Mouse (Mus musculus) heart, embryonic 14.5 days (tissue): ENCODE measurements around the gene Cplx2. TPM values are rescaled to one million over a fixed set of nuclear protein-coding genes. Genes with fewer than 3 reads are reported as not detected.
A peak's percentile ranks its signal among the peaks of the same experiment; 100 is the strongest.

Source experiments
- ATAC-seq: fragments of 200-750 bp; cut with Nextera tagmentation; 2 replicates; pipeline ENCODE4 v1.8.0; 2017; ENCODE audit warnings: low read depth, moderate TSS enrichment; ENCODE audit not compliant: insufficient number of reproducible peaks, insufficient read depth, low FRiP score
- H3K27ac ChIP-seq, 2 experiments: fragments of 200-500 bp in 1 of 2; fragments of 300-500 bp in 1 of 2; sonication (generic) in 1 of 2; replicated peaks in 1 of 2; 2 replicates each; pipeline ENCODE4 v1.5.1; 2012 to 2014; ENCODE audit warnings: low read depth in 2 of 2, low read length in 2 of 2, control low read depth in 1 of 2, mild to moderate bottlenecking in 1 of 2, mixed read lengths in 1 of 2; ENCODE audit not compliant: control insufficient read depth in 1 of 2, insufficient read depth in 1 of 2
- H3K27me3 ChIP-seq: fragments of 300-500 bp; sonication (generic); 2 replicates; pipeline ENCODE4 v1.6.1; 2014; ENCODE audit warnings: mild to moderate bottlenecking, low read length, control low read depth; ENCODE audit not compliant: control insufficient read depth, insufficient read depth
- H3K36me3 ChIP-seq: fragments of 300-500 bp; sonication (generic); 2 replicates; pipeline ENCODE4 v1.6.1; 2014; ENCODE audit warnings: mild to moderate bottlenecking, control low read depth, low read length, mixed read lengths; ENCODE audit not compliant: control insufficient read depth, insufficient read depth
- H3K4me1 ChIP-seq, 2 experiments: fragments of 200-500 bp in 1 of 2; fragments of 300-500 bp in 1 of 2; sonication (generic) in 1 of 2; 2 replicates each; pipeline ENCODE4 v1.6.1; 2012 to 2014; ENCODE audit warnings: low read length in 2 of 2, control low read depth in 1 of 2, mixed read lengths in 1 of 2; ENCODE audit not compliant: control insufficient read depth in 2 of 2, insufficient read depth in 2 of 2
- H3K4me2 ChIP-seq: fragments of 300-500 bp; sonication (generic); 2 replicates; pipeline ENCODE4 v1.6.1; 2014; ENCODE audit warnings: mild to moderate bottlenecking, low read length
- H3K4me3 ChIP-seq, 2 experiments: fragments of 200-500 bp in 1 of 2; fragments of 300-500 bp in 1 of 2; sonication (generic) in 1 of 2; 2 replicates each; pipeline ENCODE4 v1.5.1; 2012 to 2014; ENCODE audit warnings: low read length in 2 of 2, mild to moderate bottlenecking in 2 of 2, control low read depth in 1 of 2, low read depth in 1 of 2, moderate library complexity in 1 of 2; ENCODE audit not compliant: control insufficient read depth in 1 of 2, insufficient read depth in 1 of 2
- H3K9ac ChIP-seq: fragments of 300-500 bp; sonication (generic); 2 replicates; pipeline ENCODE4 v1.6.1; 2014; ENCODE audit warnings: mild to moderate bottlenecking, low read length
- H3K9me3 ChIP-seq: fragments of 300-500 bp; sonication (generic); 2 replicates; pipeline ENCODE4 v1.6.1; 2016; ENCODE audit warnings: low read length, control low read depth; ENCODE audit not compliant: control insufficient read depth
- WGBS: fragments of 180-500 bp; shearing (Covaris S2); extraction: QIAGEN DNeasy Blood & Tissue Kit; methylation state at CpG from one replicate; pipeline ENCODE4 v1.1.7; 2014; 5-methylcytosine and 5-hydroxymethylcytosine counted together
- polyA plus RNA-seq: library from polyadenylated mRNA; unstranded; fragments of >200 nt; fragmentation: Nextera tagmentation; extraction: Ambion mirVana; gene quantifications from 2 replicates; pipeline ENCODE4 v1.2.1, GENCODE M21; 2014

The Cplx2 gene
- polyA plus RNA-seq, 1 experiment from 2014 or later, result 3.3 TPM

- no peak for ATAC-seq
- H3K27me3 ChIP-seq, result no peaks in the 10 kb centered on the region
- no peak overlapping the region for H3K9ac ChIP-seq
- peaks cover 5% of the 10 kb centered on the region in 2 experiments; a peak in 3 of 4 replicates for H3K4me1 ChIP-seq
- no peaks in the 10 kb centered on the region for H3K36me3 ChIP-seq
- no peak overlapping the region for H3K4me2 ChIP-seq
- no peaks in the 10 kb centered on the region for H3K9me3 ChIP-seq
- WGBS, result 82% methylated on average over 8 of the region's 8 CpGs
- no peak overlapping the region for H3K4me3 ChIP-seq
- H3K27ac ChIP-seq, result no peak overlapping the region
Measured at GRCm38 (mm10) chr13:54381396-54381795, 10.2 kb downstream of the Cplx2 start.

- Histone ChIP-seq H3K9ac (no peak overlapping the region), H3K9me3 (no peaks in the 10 kb centered on the region), H3K27me3 (no peaks in the 10 kb centered on the region), H3K4me2 (no peak overlapping the region), H3K4me1 (peaks cover 5% of the 10 kb centered on the region in 2 experiments; a peak in 3 of 4 replicates), H3K4me3 (no peak overlapping the region), H3K36me3 (no peaks in the 10 kb centered on the region), H3K27ac (no peak overlapping the region)
- 60% methylated on average over 5 of the region's 5 CpGs for WGBS
- ATAC-seq, result no peak
Measured at GRCm38 (mm10) chr13:54383531-54383930, 12.4 kb downstream of the Cplx2 start.

GRCm38 (mm10) chr13:54384518-54384917, 13.4 kb downstream of the Cplx2 start:
- H3K4me3 ChIP-seq, result no peak overlapping the region
- ATAC-seq, result no peak
- peaks cover 5% of the 10 kb centered on the region in 2 experiments for H3K4me1 ChIP-seq
- H3K4me2 ChIP-seq, result peak overlapping the region; percentile 45
- no peaks in the 10 kb centered on the region for H3K27me3 ChIP-seq
- no peak overlapping the region for H3K27ac ChIP-seq
- WGBS, result 26% methylated on average over 5 of the region's 5 CpGs
- no peaks in the 10 kb centered on the region for H3K9me3 ChIP-seq
- H3K36me3 ChIP-seq, result no peaks in the 10 kb centered on the region
- no peak overlapping the region for H3K9ac ChIP-seq

- no peak for ATAC-seq
- Histone ChIP-seq H3K36me3 (no peaks in the 10 kb centered on the region), H3K27ac (no peak overlapping the region), H3K9ac (no peak overlapping the region), H3K4me3 (no peak overlapping the region), H3K4me1 (peaks cover 5 to 8% of the 10 kb centered on the region in 2 experiments), H3K27me3 (no peaks in the 10 kb centered on the region), H3K9me3 (no peaks in the 10 kb centered on the region), H3K4me2 (peak overlapping the region; percentile 45)
- WGBS, result 34% methylated on average over 19 of the region's 19 CpGs
Measured at GRCm38 (mm10) chr13:54385008-54386004, 14.2 kb downstream of the Cplx2 start.

- H3K27ac ChIP-seq, result no peak overlapping the region
- no peak overlapping the region for H3K4me3 ChIP-seq
- peaks cover 4 to 5% of the 10 kb centered on the region in 2 experiments for H3K4me1 ChIP-seq
- no peaks in the 10 kb centered on the region for H3K9me3 ChIP-seq
- no peak overlapping the region for H3K4me2 ChIP-seq
- no peaks in the 10 kb centered on the region for H3K27me3 ChIP-seq
- 11% methylated on average over 8 of the region's 8 CpGs for WGBS
- H3K36me3 ChIP-seq, result no peaks in the 10 kb centered on the region
- peak; percentile 54; the same call in 1 of the 2 replicates for ATAC-seq
- no peak overlapping the region for H3K9ac ChIP-seq
Measured at GRCm38 (mm10) chr13:54389971-54390564, 18.9 kb downstream of the Cplx2 start.

- Histone ChIP-seq H3K36me3 (no peaks in the 10 kb centered on the region), H3K4me3 (no peak overlapping the region), H3K9ac (no peak overlapping the region), H3K27ac (no peak overlapping the region), H3K9me3 (no peaks in the 10 kb centered on the region), H3K4me1 (peaks cover 2 to 5% of the 10 kb centered on the region in 2 experiments; a peak in 3 of 4 replicates), H3K27me3 (no peaks in the 10 kb centered on the region), H3K4me2 (no peak overlapping the region)
- WGBS, result 84% methylated on average over 7 of the region's 7 CpGs
- no peak for ATAC-seq
Measured at GRCm38 (mm10) chr13:54390565-54391013, 19.4 kb downstream of the Cplx2 start.

GRCm38 (mm10) chr13:54391313-54391712, 20.2 kb downstream of the Cplx2 start:
- Histone ChIP-seq H3K4me1 (peaks cover 2 to 5% of the 10 kb centered on the region in 2 experiments; a peak in 3 of 4 replicates), H3K27ac (no peak overlapping the region), H3K4me3 (no peak overlapping the region), H3K27me3 (no peaks in the 10 kb centered on the region), H3K9ac (no peak overlapping the region), H3K9me3 (no peaks in the 10 kb centered on the region), H3K36me3 (no peaks in the 10 kb centered on the region), H3K4me2 (no peak overlapping the region)
- WGBS, result 90% methylated on average over 4 of the region's 4 CpGs
- no peak for ATAC-seq
